Mouse (Mus musculus): ENCODE data around the gene Dnajc28. TPM values are rescaled to one million over a fixed set of nuclear protein-coding genes. Genes with fewer than 3 reads are reported as not detected.

The Dnajc28 gene
- total RNA-seq, 2 experiments from 2014 or later, result 5.5 to 6.7 TPM

GRCm38 (mm10) chr16:91596779-91597671, 21.8 kb downstream of the Dnajc28 start:
- peak; percentile 18 to 29 for DNase-seq (ENCODE audit: low spot score in 2 of 2)
- intact Hi-C loops (cut with DNase I), result loop anchor here (5.0 kb wide), 1 partner anchor 45 kb away; no protein-coding TSS in a partner anchor

- intact Hi-C loops (cut with DNase I), result loop anchor here (5.0 kb wide), 1 partner anchor 44 kb away; no protein-coding TSS in a partner anchor
- DNase-seq (ENCODE audit: low spot score in 2 of 2), result no peak
Measured at GRCm38 (mm10) chr16:91596397-91596778, 22.4 kb downstream of the Dnajc28 start.

- intact Hi-C loops (cut with DNase I), result loop anchor here (5.0 kb wide), 1 partner anchor 43 kb away; no protein-coding TSS in a partner anchor
- DNase-seq (ENCODE audit: low spot score in 2 of 2), result peak in 1 of 2 experiments; percentile 24
Measured at GRCm38 (mm10) chr16:91595076-91595475, 23.8 kb downstream of the Dnajc28 start.

- intact Hi-C loops (cut with DNase I), result no loop called here
- DNase-seq (ENCODE audit: low spot score in 2 of 2), result no peak
Measured at GRCm38 (mm10) chr16:91593262-91593661, 25.6 kb downstream of the Dnajc28 start.

GRCm38 (mm10) chr16:91592162-91592561, 26.7 kb downstream of the Dnajc28 start:
- no peak for DNase-seq (ENCODE audit: low spot score in 2 of 2)
- intact Hi-C loops (cut with DNase I), result no loop called here

- intact Hi-C loops (cut with DNase I), result no loop called here
- no peak for DNase-seq (ENCODE audit: low spot score in 2 of 2)
Measured at GRCm38 (mm10) chr16:91588703-91589102, 30.1 kb downstream of the Dnajc28 start.

- intact Hi-C loops (cut with DNase I), result no loop called here
- no peak for DNase-seq (ENCODE audit: low spot score in 2 of 2)
Measured at GRCm38 (mm10) chr16:91587730-91588453, 30.9 kb downstream of the Dnajc28 start.

GRCm38 (mm10) chr16:91586244-91586643, 32.6 kb downstream of the Dnajc28 start:
- DNase-seq (ENCODE audit: low spot score in 2 of 2), result no peak
- intact Hi-C loops (cut with DNase I), result no loop called here

- intact Hi-C loops (cut with DNase I), result no loop called here
- no peak for DNase-seq (ENCODE audit: low spot score in 2 of 2)
Measured at GRCm38 (mm10) chr16:91585617-91586016, 33.2 kb downstream of the Dnajc28 start.

GRCm38 (mm10) chr16:91582307-91582706, 36.5 kb downstream of the Dnajc28 start:
- DNase-seq (ENCODE audit: low spot score in 2 of 2), result peak; percentile 46 to 61
- intact Hi-C loops (cut with DNase I), result no loop called here

GRCm38 (mm10) chr16:91578980-91579720, 39.7 kb downstream of the Dnajc28 start:
- peak; percentile 29 for DNase-seq (ENCODE audit: low spot score in 2 of 2)

GRCm38 (mm10) chr16:91575151-91575550, 43.7 kb downstream of the Dnajc28 start:
- intact Hi-C loops (cut with DNase I), result loop anchor here (5.0 kb wide), 1 partner anchor 63 kb away; no protein-coding TSS in a partner anchor
- no peak for DNase-seq (ENCODE audit: low spot score in 2 of 2)

More at GRCm38 (mm10) chr16:91578980-91579720, 39.7 kb downstream of the Dnajc28 start:
- intact Hi-C loops (cut with DNase I), result loop anchor here (5.0 kb wide), 1 partner anchor 67 kb away; no protein-coding TSS in a partner anchor

- intact Hi-C loops (cut with DNase I), result no loop called here
- no peak for DNase-seq (ENCODE audit: low spot score in 2 of 2)
Measured at GRCm38 (mm10) chr16:91571105-91571504, 47.7 kb downstream of the Dnajc28 start.

- intact Hi-C loops (cut with DNase I), result no loop called here
- DNase-seq (ENCODE audit: low spot score in 2 of 2), result no peak
Measured at GRCm38 (mm10) chr16:91568960-91569359, 49.9 kb downstream of the Dnajc28 start.

- intact Hi-C loops (cut with DNase I), result no loop called here
- no peak for DNase-seq (ENCODE audit: low spot score in 2 of 2)
Measured at GRCm38 (mm10) chr16:91566002-91566401, 52.8 kb downstream of the Dnajc28 start.

- no peak for DNase-seq (ENCODE audit: low spot score in 2 of 2)
- intact Hi-C loops (cut with DNase I), result no loop called here
Measured at GRCm38 (mm10) chr16:91565292-91565951, 53.4 kb downstream of the Dnajc28 start.

- DNase-seq (ENCODE audit: low spot score in 2 of 2), result no peak
- intact Hi-C loops (cut with DNase I), result no loop called here
Measured at GRCm38 (mm10) chr16:91564580-91565291, 54.1 kb downstream of the Dnajc28 start.

All from left cerebral cortex, postnatal 14 days (tissue).